8 mouse cellular contexts compared by ENCODE assay signal in genomic region chr11:94570612-94571011, GRCm38 (mm10). TPM values are rescaled to one million over a fixed set of nuclear protein-coding genes. Genes with fewer than 3 reads are reported as not detected.
DNase-seq lines count a peak whose midpoint lies in the region; ATAC-seq and TF ChIP-seq lines count a peak whose summit lies in the region.
"Had no signal": no experiment of that assay in that cellular context is flagged by ENCODE, and none has a peak within 500 bp of the region (broad histone marks: within the 10 kb centered on the region; RNA-seq: fewer than 3 reads in every experiment).

No protein-coding gene starts in this region.

- no peak overlapping the region for H3K9ac ChIP-seq in intestine, embryonic 16.5 days (ENCODE audit: low read depth, low read length)
- H3K9ac ChIP-seq in liver, embryonic 16.5 days (ENCODE audit: low read depth, low read length): no peak overlapping the region

- peak; percentile 23 for DNase-seq in T-cell, adult 2 months (ENCODE audit: low spot score)
- peak; percentile 59 for DNase-seq in adrenal gland, postnatal 14 days
- DNase-seq in left cerebral cortex, adult 2 months (ENCODE audit: extremely low spot score in 1 of 2, low spot score in 2 of 2): no peak
- DNase-seq in testis, postnatal 14 days (ENCODE audit: low spot score): no peak
- DNase-seq: cerebellum, postnatal 14 days had no signal

- 0 out of 2 replicates have a peak, but pooled peaks cover 5% of the 10 kb centered on the region for H3K4me1 ChIP-seq in intestine, embryonic 16.5 days (ENCODE audit: control insufficient read depth, insufficient read depth, low read length)
- no peaks in the 10 kb centered on the region; the same call in 1 of the 2 replicates for H3K4me1 ChIP-seq in liver, embryonic 16.5 days (ENCODE audit: control insufficient read depth, low read depth, low read length)

- H3K9me3 ChIP-seq in intestine, embryonic 16.5 days (ENCODE audit: control insufficient read depth, low read length): no peaks in the 10 kb centered on the region
- no peaks in the 10 kb centered on the region for H3K9me3 ChIP-seq in liver, embryonic 16.5 days (replicated peaks; ENCODE audit: control insufficient read depth, low read length)

- no peak overlapping the region for H3K4me2 ChIP-seq in intestine, embryonic 16.5 days (ENCODE audit: low read depth, low read length)
- no peak overlapping the region for H3K4me2 ChIP-seq in liver, embryonic 16.5 days (ENCODE audit: low read depth, low read length)

- ATAC-seq in intestine, embryonic 16.5 days: peak; percentile 35; the same call in 1 of the 2 replicates
- peak; percentile 49; the same call in 1 of the 2 replicates for ATAC-seq in liver, embryonic 16.5 days (ENCODE audit: low read depth)
- ATAC-seq in activated CD4-positive, CD25-positive, alpha-beta regulatory T cell, adult 4 months: no peak

- no peak overlapping the region; the same call in 1 of the 2 replicates for H3K27ac ChIP-seq in intestine, embryonic 16.5 days (ENCODE audit: low read length)
- no peak overlapping the region for H3K27ac ChIP-seq in liver, embryonic 16.5 days (ENCODE audit: low read length)
- no peak overlapping the region for H3K27ac ChIP-seq in left cerebral cortex, adult 2 months

- no peak overlapping the region for H3K4me3 ChIP-seq in intestine, embryonic 16.5 days (ENCODE audit: low read length)
- no peak overlapping the region for H3K4me3 ChIP-seq in liver, embryonic 16.5 days (ENCODE audit: low read depth, low read length)
- H3K4me3 ChIP-seq in left cerebral cortex, adult 2 months: no peak overlapping the region

- H3K36me3 ChIP-seq in intestine, embryonic 16.5 days (ENCODE audit: control insufficient read depth, insufficient read depth, low read length): no peaks in the 10 kb centered on the region
- no peaks in the 10 kb centered on the region for H3K36me3 ChIP-seq in liver, embryonic 16.5 days (ENCODE audit: control insufficient read depth, insufficient read depth)

- H3K27me3 ChIP-seq in intestine, embryonic 16.5 days (replicated peaks; ENCODE audit: control insufficient read depth, insufficient read depth, low read length): no peaks in the 10 kb centered on the region
- H3K27me3 ChIP-seq in liver, embryonic 16.5 days (ENCODE audit: control insufficient read depth, insufficient read depth, low read depth, low read length): peaks cover under 1% of the 10 kb centered on the region; the same call in 1 of the 2 replicates

- TF ChIP-seq CTCF in left cerebral cortex, adult 2 months (IDR thresholded peaks at IDR 0.05): no peak

- intact Hi-C loops in left cerebral cortex, adult 2 months (cut with DNase I): no loop called here

- 50% methylated on average over 9 of the region's 9 CpGs for WGBS in intestine, embryonic 16.5 days
- 15% methylated on average over 9 of the region's 9 CpGs for WGBS in liver, embryonic 16.5 days (ENCODE audit: insufficient replicate concordance)

RNA-seq across cellular contexts. Expression of gene Chad, which starts 5.8 kb away (rescaled TPM):
- 0.30 TPM in 1 of 2 replicates, not detected in the other for total RNA-seq in adrenal gland, postnatal 14 days (2021)
- 1.2 and 1.6 TPM in 2 replicates for polyA plus RNA-seq in intestine, embryonic 16.5 days (2015; fragmentation: Nextera tagmentation; extraction: Ambion mirVana)
- polyA plus RNA-seq in liver, embryonic 16.5 days (2015; fragmentation: Nextera tagmentation; extraction: Ambion mirVana): 0.05 and 0.08 TPM in 2 replicates
- under 1 TPM; 0.33 to 0.34 TPM for total RNA-seq in left cerebral cortex, adult 2 months (2021)
- under 1 TPM in 1 of 2 experiments, not detected in 1; 0.38 TPM for polyA plus RNA-seq in activated CD4-positive, CD25-positive, alpha-beta regulatory T cell, adult 4 months (2017; shearing (Covaris generic))

RNA-seq across cellular contexts. Expression of gene Rsad1, which starts 21.6 kb away (rescaled TPM):
- 9.2 and 10.6 TPM in 2 replicates for total RNA-seq in adrenal gland, postnatal 14 days (2021)
- 2.4 and 3.6 TPM in 2 replicates for polyA plus RNA-seq in intestine, embryonic 16.5 days (2015; fragmentation: Nextera tagmentation; extraction: Ambion mirVana)
- 1.0 and 1.3 TPM in 2 replicates for polyA plus RNA-seq in liver, embryonic 16.5 days (2015; fragmentation: Nextera tagmentation; extraction: Ambion mirVana)
- 10 to 100 TPM; 12.8 to 15.0 TPM for total RNA-seq in left cerebral cortex, adult 2 months (2021)
- 1 to 10 TPM in 1 of 2 experiments, under 1 TPM in 1; 0.90 to 1.4 TPM for polyA plus RNA-seq in activated CD4-positive, CD25-positive, alpha-beta regulatory T cell, adult 4 months (2017; shearing (Covaris generic))

RNA-seq across cellular contexts. Expression of gene Acsf2, which starts 31.1 kb away (rescaled TPM):
- 81.0 and 86.9 TPM in 2 replicates for total RNA-seq in adrenal gland, postnatal 14 days (2021)
- polyA plus RNA-seq in intestine, embryonic 16.5 days (2015; fragmentation: Nextera tagmentation; extraction: Ambion mirVana): 3.0 and 3.3 TPM in 2 replicates
- 1.4 and 1.5 TPM in 2 replicates for polyA plus RNA-seq in liver, embryonic 16.5 days (2015; fragmentation: Nextera tagmentation; extraction: Ambion mirVana)
- 10 to 100 TPM; 14.3 to 14.4 TPM for total RNA-seq in left cerebral cortex, adult 2 months (2021)
- 1 to 10 TPM; 1.9 to 2.3 TPM for polyA plus RNA-seq in activated CD4-positive, CD25-positive, alpha-beta regulatory T cell, adult 4 months (2017; shearing (Covaris generic))

RNA-seq across cellular contexts. Expression of gene Mycbpap, which starts 49.1 kb away (rescaled TPM):
- 3.9 and 5.6 TPM in 2 replicates for total RNA-seq in adrenal gland, postnatal 14 days (2021)
- 3.0 and 3.2 TPM in 2 replicates for polyA plus RNA-seq in intestine, embryonic 16.5 days (2015; fragmentation: Nextera tagmentation; extraction: Ambion mirVana)
- 0.30 TPM in 1 of 2 replicates, not detected in the other for polyA plus RNA-seq in liver, embryonic 16.5 days (2015; fragmentation: Nextera tagmentation; extraction: Ambion mirVana)
- total RNA-seq in left cerebral cortex, adult 2 months (2021): 1 to 10 TPM; 8.5 to 8.9 TPM
- not detected for polyA plus RNA-seq in activated CD4-positive, CD25-positive, alpha-beta regulatory T cell, adult 4 months (2017; shearing (Covaris generic))

RNA-seq across cellular contexts. Expression of gene Lrrc59, which starts 59.0 kb away (rescaled TPM):
- total RNA-seq in adrenal gland, postnatal 14 days (2021): 111 and 121 TPM in 2 replicates
- polyA plus RNA-seq in intestine, embryonic 16.5 days (2015; fragmentation: Nextera tagmentation; extraction: Ambion mirVana): 254 and 256 TPM in 2 replicates
- polyA plus RNA-seq in liver, embryonic 16.5 days (2015; fragmentation: Nextera tagmentation; extraction: Ambion mirVana): 78.4 and 82.0 TPM in 2 replicates
- total RNA-seq in left cerebral cortex, adult 2 months (2021): 10 to 100 TPM; 90.1 to 93.1 TPM
- 10 to 100 TPM in 1 of 2 experiments, 1 to 10 TPM in 1; 9.9 to 12.9 TPM for polyA plus RNA-seq in activated CD4-positive, CD25-positive, alpha-beta regulatory T cell, adult 4 months (2017; shearing (Covaris generic))

Comparison
In these comparisons a context has a peak if more than half of its experiments do, and no peak if none do; other contexts are left out.
1. DNase-seq: peak in T-cell, adult 2 months (single experiment) and adrenal gland, postnatal 14 days (single experiment); none in left cerebral cortex, adult 2 months (0 of 2) and testis, postnatal 14 days (single experiment).